Mouse (Mus musculus): Measurements from ENCODE around the gene Bcl2l13.

DNA sequence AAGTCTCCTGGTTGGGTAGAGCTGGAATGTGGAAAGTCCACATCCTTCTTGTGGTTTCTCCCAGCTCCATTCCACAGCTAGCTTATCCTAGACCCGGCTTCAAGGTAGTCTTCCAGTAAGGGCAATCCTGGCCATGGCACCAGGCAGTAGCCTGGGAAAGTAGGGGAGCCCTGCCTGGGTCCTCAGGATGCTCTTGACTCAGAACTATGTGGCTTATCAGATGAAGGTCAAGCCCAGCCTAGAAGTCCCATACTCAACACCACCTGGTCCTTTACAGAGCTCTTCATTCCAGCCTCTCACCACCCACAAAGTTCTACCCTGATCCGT is 79.6 kb downstream of the Bcl2l13 start:
- TF ChIP-seq CTCF (IDR thresholded peaks at IDR 0.05; ENCODE audit: insufficient read depth, low read length) (no peak), POLR2A (IDR thresholded peaks at IDR 0.05; ENCODE audit: borderline replicate concordance, extremely low read depth, low read depth, low read length) (no peak)
